Mouse (Mus musculus): Measurements from ENCODE around the gene Prpf31. TPM values are rescaled to one million over a fixed set of nuclear protein-coding genes. Genes with fewer than 3 reads are reported as not detected.

Gene Prpf31
- total and polyA plus RNA-seq, 2 experiments, result 7.9 to 13.0 TPM

GRCm38 (mm10) chr7:3614021-3614420 is 15.8 kb upstream of the Prpf31 start:
- no peak for DNase-seq (ENCODE audit: extremely low read depth, low read depth, low spot score)

GRCm38 (mm10) chr7:3616057-3616388 is 13.8 kb upstream of the Prpf31 start, which contains the start of gene Oscar:
TSS of gene Oscar (minus strand) at chr7:3616157.
- H3K79me2 ChIP-seq (ENCODE audit: control insufficient read depth, insufficient read depth, low read length), result peaks cover 3% of the 10 kb centered on the region; the same call in 1 of the 2 replicates
- WGBS, result 85% methylated on average over 4 of the region's 4 CpGs
- H3K4me1 ChIP-seq (ENCODE audit: control insufficient read depth, insufficient read depth, low read length), result peaks cover 3% of the 10 kb centered on the region; the same call in 1 of the 2 replicates
- no peak for TF ChIP-seq POLR2A (IDR thresholded peaks at IDR 0.05; ENCODE audit: extremely low read depth, insufficient read depth, low read length)
- no peak for TF ChIP-seq CTCF (IDR thresholded peaks at IDR 0.05; ENCODE audit: low read depth, low read length)
- no peak within 1 kb of the TSS for H3K9ac ChIP-seq (ENCODE audit: low read depth, low read length)
- DNase-seq (ENCODE audit: extremely low read depth, low read depth, low spot score), result no peak
- H3K27me3 ChIP-seq (ENCODE audit: control insufficient read depth, insufficient read depth, low read length), result no peaks in the 10 kb centered on the region
- H3K36me3 ChIP-seq (ENCODE audit: control insufficient read depth, insufficient read depth, low read length), result peaks cover 2% of the 10 kb centered on the region; the same call in 1 of the 2 replicates
- H3K4me3 ChIP-seq (ENCODE audit: insufficient read depth, low read depth, low read length), result no peak within 1 kb of the TSS; the same call in 1 of the 2 replicates
- no peak within 1 kb of the TSS; the same call in 1 of the 2 replicates for H3K27ac ChIP-seq (replicated peaks; ENCODE audit: insufficient read depth, low read depth, low read length)

More at GRCm38 (mm10) chr7:3614021-3614420, 15.8 kb upstream of the Prpf31 start:
- H3K79me2 ChIP-seq (ENCODE audit: control insufficient read depth, insufficient read depth, low read length), result peaks cover 3% of the 10 kb centered on the region; the same call in 1 of the 2 replicates
- no peaks in the 10 kb centered on the region for H3K36me3 ChIP-seq (ENCODE audit: control insufficient read depth, insufficient read depth, low read length)
- H3K27ac ChIP-seq (replicated peaks; ENCODE audit: insufficient read depth, low read depth, low read length), result no peak overlapping the region
- H3K27me3 ChIP-seq (ENCODE audit: control insufficient read depth, insufficient read depth, low read length), result no peaks in the 10 kb centered on the region
- H3K4me1 ChIP-seq (ENCODE audit: control insufficient read depth, insufficient read depth, low read length), result peaks cover 6% of the 10 kb centered on the region
- TF ChIP-seq CTCF (IDR thresholded peaks at IDR 0.05; ENCODE audit: low read depth, low read length), result no peak
- TF ChIP-seq POLR2A (IDR thresholded peaks at IDR 0.05; ENCODE audit: extremely low read depth, insufficient read depth, low read length), result no peak
- H3K9ac ChIP-seq (ENCODE audit: low read depth, low read length), result no peak overlapping the region
- H3K4me3 ChIP-seq (ENCODE audit: insufficient read depth, low read depth, low read length), result no peak overlapping the region
- WGBS, result 79% methylated on average over 3 of the region's 3 CpGs

- no peak overlapping the region; the same call in 1 of the 2 replicates for H3K27ac ChIP-seq (replicated peaks; ENCODE audit: insufficient read depth, low read depth, low read length)
- peaks cover 3% of the 10 kb centered on the region; the same call in 1 of the 2 replicates for H3K4me1 ChIP-seq (ENCODE audit: control insufficient read depth, insufficient read depth, low read length)
- no peak overlapping the region; the same call in 1 of the 2 replicates for H3K4me3 ChIP-seq (ENCODE audit: insufficient read depth, low read depth, low read length)
- no peak for DNase-seq (ENCODE audit: extremely low read depth, low read depth, low spot score)
- whole genome bisulfite sequencing, result 38% methylated on average over 6 of the region's 6 CpGs
- no peak overlapping the region for H3K9ac ChIP-seq (ENCODE audit: low read depth, low read length)
- peaks cover 2% of the 10 kb centered on the region; the same call in 1 of the 2 replicates for H3K36me3 ChIP-seq (ENCODE audit: control insufficient read depth, insufficient read depth, low read length)
- TF ChIP-seq POLR2A (IDR thresholded peaks at IDR 0.05; ENCODE audit: extremely low read depth, insufficient read depth, low read length) (no peak), CTCF (IDR thresholded peaks at IDR 0.05; ENCODE audit: low read depth, low read length) (peak; percentile 48)
- H3K79me2 ChIP-seq (ENCODE audit: control insufficient read depth, insufficient read depth, low read length), result peaks cover 3% of the 10 kb centered on the region; the same call in 1 of the 2 replicates
- H3K27me3 ChIP-seq (ENCODE audit: control insufficient read depth, insufficient read depth, low read length), result no peaks in the 10 kb centered on the region
These were observed 13.2 kb upstream of the Prpf31 start for GRCm38 (mm10) chr7:3616389-3617241.

- peaks cover 2% of the 10 kb centered on the region; the same call in 1 of the 2 replicates for H3K36me3 ChIP-seq (ENCODE audit: control insufficient read depth, insufficient read depth, low read length)
- peaks cover 3% of the 10 kb centered on the region; the same call in 1 of the 2 replicates for H3K79me2 ChIP-seq (ENCODE audit: control insufficient read depth, insufficient read depth, low read length)
- peaks cover 3% of the 10 kb centered on the region; the same call in 1 of the 2 replicates for H3K4me1 ChIP-seq (ENCODE audit: control insufficient read depth, insufficient read depth, low read length)
- H3K27ac ChIP-seq (replicated peaks; ENCODE audit: insufficient read depth, low read depth, low read length), result peak within 1 kb of the TSS; percentile 87
- under 1% methylated on average over 32 of the region's 32 CpGs for WGBS
- peak; percentile 89 for DNase-seq (ENCODE audit: extremely low read depth, low read depth, low spot score)
- H3K27me3 ChIP-seq (ENCODE audit: control insufficient read depth, insufficient read depth, low read length), result no peaks in the 10 kb centered on the region
- peak within 1 kb of the TSS; percentile 94 for H3K9ac ChIP-seq (ENCODE audit: low read depth, low read length)
- peak within 1 kb of the TSS; percentile 93 for H3K4me3 ChIP-seq (ENCODE audit: insufficient read depth, low read depth, low read length)
- TF ChIP-seq POLR2A (IDR thresholded peaks at IDR 0.05; ENCODE audit: extremely low read depth, insufficient read depth, low read length) (peak; percentile 73; the same call in 1 of the 2 replicates), CTCF (IDR thresholded peaks at IDR 0.05; ENCODE audit: low read depth, low read length) (no peak)
These were observed 12.4 kb upstream of the Prpf31 start, which contains the start of gene Ndufa3 for GRCm38 (mm10) chr7:3617242-3617995. TSS of gene Ndufa3 (plus strand) at chr7:3617373.

- H3K4me3 ChIP-seq (ENCODE audit: insufficient read depth, low read depth, low read length), result peak overlapping the region; percentile 51
- H3K27me3 ChIP-seq (ENCODE audit: control insufficient read depth, insufficient read depth, low read length), result no peaks in the 10 kb centered on the region
- peaks cover 16% of the 10 kb centered on the region for H3K79me2 ChIP-seq (ENCODE audit: control insufficient read depth, insufficient read depth, low read length)
- 27% methylated on average over 4 of the region's 4 CpGs for WGBS
- H3K4me1 ChIP-seq (ENCODE audit: control insufficient read depth, insufficient read depth, low read length), result peaks cover 12% of the 10 kb centered on the region
- H3K36me3 ChIP-seq (ENCODE audit: control insufficient read depth, insufficient read depth, low read length), result no peaks in the 10 kb centered on the region
- peak overlapping the region; percentile 62 for H3K9ac ChIP-seq (ENCODE audit: low read depth, low read length)
- peak overlapping the region; percentile 11; the same call in 1 of the 2 replicates for H3K27ac ChIP-seq (replicated peaks; ENCODE audit: insufficient read depth, low read depth, low read length)
- TF ChIP-seq POLR2A (IDR thresholded peaks at IDR 0.05; ENCODE audit: extremely low read depth, insufficient read depth, low read length) (no peak), CTCF (IDR thresholded peaks at IDR 0.05; ENCODE audit: low read depth, low read length) (no peak)
- DNase-seq (ENCODE audit: extremely low read depth, low read depth, low spot score), result no peak
These were observed 755 bp upstream of the Prpf31 start for GRCm38 (mm10) chr7:3629030-3629429.

Measured in liver, adult 2 months (tissue).